Comparison of ENCODE assay signal across 8 mouse cellular contexts in genomic region chr13:38346096-38346915, GRCm38 (mm10). TPM values are rescaled to one million over a fixed set of nuclear protein-coding genes. Genes with fewer than 3 reads are reported as not detected.
DNase-seq lines count a peak whose midpoint lies in the region; ATAC-seq and TF ChIP-seq lines count a peak whose summit lies in the region.

No protein-coding gene starts in this region.

- peak overlapping the region; percentile 77 for H3K4me3 ChIP-seq in heart, adult 2 months
- peak overlapping the region; percentile 79 for H3K4me3 ChIP-seq in brown adipose tissue, adult 24 weeks (ENCODE audit: insufficient read depth, low read depth, low read length)
- H3K4me3 ChIP-seq in heart, embryonic 12.5 days, result peak overlapping the region; percentile 60
- H3K4me3 ChIP-seq in neural tube, embryonic 12.5 days, result peak overlapping the region; percentile 39
- no peak overlapping the region for H3K4me3 ChIP-seq in thymus, adult 2 months (ENCODE audit: control insufficient read depth, insufficient read depth, low read length)

- H3K9me3 ChIP-seq in heart, embryonic 12.5 days (replicated peaks), result no peaks in the 10 kb centered on the region
- no peaks in the 10 kb centered on the region for H3K9me3 ChIP-seq in neural tube, embryonic 12.5 days

- peak overlapping the region; percentile 74 for H3K27ac ChIP-seq in heart, adult 2 months
- H3K27ac ChIP-seq in brown adipose tissue, adult 24 weeks (replicated peaks; ENCODE audit: low read depth, low read length), result peak overlapping the region; percentile 43; the same call in 1 of the 2 replicates
- no peak overlapping the region for H3K27ac ChIP-seq in heart, embryonic 12.5 days (ENCODE audit: poor library complexity, severe bottlenecking)
- H3K27ac ChIP-seq in neural tube, embryonic 12.5 days, result no peak overlapping the region
- no peak overlapping the region for H3K27ac ChIP-seq in thymus, adult 2 months (ENCODE audit: control insufficient read depth, insufficient read depth, low read length)

- peak overlapping the region; percentile 76 for H3K9ac ChIP-seq in heart, adult 2 months (ENCODE audit: low read depth, low read length)
- peak overlapping the region; percentile 62 for H3K9ac ChIP-seq in heart, embryonic 12.5 days
- H3K9ac ChIP-seq in neural tube, embryonic 12.5 days, result peak overlapping the region; percentile 47; the same call in 1 of the 2 replicates

- peaks cover 2% of the 10 kb centered on the region for H3K36me3 ChIP-seq in heart, adult 2 months (ENCODE audit: control insufficient read depth, insufficient read depth, low read length)
- no peaks in the 10 kb centered on the region for H3K36me3 ChIP-seq in heart, embryonic 12.5 days
- H3K36me3 ChIP-seq in neural tube, embryonic 12.5 days, result no peaks in the 10 kb centered on the region
- no peaks in the 10 kb centered on the region for H3K36me3 ChIP-seq in thymus, adult 2 months (ENCODE audit: control insufficient read depth, insufficient read depth, low read length)

- no peak for TF ChIP-seq EP300 in heart, adult 2 months (IDR thresholded peaks at IDR 0.05; ENCODE audit: insufficient read depth, low read depth, low read length)

- under 1% methylated on average over 62 of the region's 63 CpGs for WGBS in heart, adult 2 months
- under 1% methylated on average over 63 of the region's 63 CpGs for WGBS in heart, embryonic 12.5 days
- under 1% methylated on average over 61 of the region's 63 CpGs for WGBS in neural tube, embryonic 12.5 days
- WGBS in thymus, adult 2 months, result 6% methylated on average over 63 of the region's 63 CpGs

- no peaks in the 10 kb centered on the region; the same call in 1 of the 2 replicates for H3K79me2 ChIP-seq in heart, adult 2 months (replicated peaks; ENCODE audit: control insufficient read depth, insufficient read depth, low read length)

- peak overlapping the region; percentile 88 for H3K4me2 ChIP-seq in heart, embryonic 12.5 days
- peak overlapping the region; percentile 82 for H3K4me2 ChIP-seq in neural tube, embryonic 12.5 days (replicated peaks)

- H3K27me3 ChIP-seq in heart, adult 2 months (ENCODE audit: control insufficient read depth, insufficient read depth, low read length), result peaks cover 6% of the 10 kb centered on the region
- H3K27me3 ChIP-seq in heart, embryonic 12.5 days (replicated peaks), result peaks cover 34% of the 10 kb centered on the region
- peaks cover 47% of the 10 kb centered on the region for H3K27me3 ChIP-seq in neural tube, embryonic 12.5 days (replicated peaks)
- peaks cover 8% of the 10 kb centered on the region; the same call in 1 of the 2 replicates for H3K27me3 ChIP-seq in thymus, adult 2 months (ENCODE audit: control insufficient read depth, insufficient read depth, low read length)

- intact Hi-C loops in heart, adult 2 months (cut with DNase I), result loop anchor here (1.0 to 5.0 kb wide), 2 partner anchors 92 to 181 kb away; partner anchors contain the start of gene Txndc5

- no peak for ATAC-seq in heart, embryonic 12.5 days (ENCODE audit: insufficient number of reproducible peaks, low FRiP score)
- peak; percentile 18; the same call in 1 of the 2 replicates for ATAC-seq in neural tube, embryonic 12.5 days (ENCODE audit: low FRiP score, low read depth)
- no peak for ATAC-seq in megakaryocyte progenitor cell, adult 5-6 weeks (replicated peaks; ENCODE audit: poor library complexity)

- DNase-seq in heart, adult 2 months, result peak; percentile 40 to 68
- no peak for DNase-seq in heart, postnatal 4 days
- DNase-seq in kidney, postnatal 25 days, result peak; percentile 31 to 52
- DNase-seq in thymus, adult 2 months, result no peak

- TF ChIP-seq POLR2A in heart, adult 2 months (IDR thresholded peaks at IDR 0.05; ENCODE audit: insufficient read depth, low read depth, low read length), result no peak
- TF ChIP-seq POLR2A in thymus, adult 2 months (IDR thresholded peaks at IDR 0.05; ENCODE audit: control insufficient read depth, extremely low read depth, insufficient read depth, low read length, poor library complexity), result no peak

- H3K4me1 ChIP-seq in heart, adult 2 months (ENCODE audit: control insufficient read depth, insufficient read depth, low read length), result peaks cover 6% of the 10 kb centered on the region
- H3K4me1 ChIP-seq in brown adipose tissue, adult 24 weeks (ENCODE audit: control insufficient read depth, insufficient read depth, insufficient read length, low read length), result peaks cover 5% of the 10 kb centered on the region; the same call in 1 of the 2 replicates
- peaks cover 25% of the 10 kb centered on the region for H3K4me1 ChIP-seq in heart, embryonic 12.5 days (replicated peaks)
- H3K4me1 ChIP-seq in neural tube, embryonic 12.5 days, result peaks cover 27% of the 10 kb centered on the region
- no peaks in the 10 kb centered on the region for H3K4me1 ChIP-seq in thymus, adult 2 months (replicated peaks; ENCODE audit: control insufficient read depth, insufficient read depth, low read length)

- TF ChIP-seq CTCF in heart, adult 2 months (IDR thresholded peaks at IDR 0.05), result no peak
- TF ChIP-seq CTCF in thymus, adult 2 months (IDR thresholded peaks at IDR 0.05; ENCODE audit: borderline replicate concordance, control insufficient read depth, extremely low read depth, insufficient read depth, low read length, poor library complexity), result no peak

RNA-seq across cellular contexts. Expression of gene Bmp6, which starts 1.4 kb away (rescaled TPM):
- total RNA-seq in heart, adult 2 months (2021), result 10 to 100 TPM; 23.0 to 28.8 TPM
- polyA plus RNA-seq in heart, adult 2 months (2012; rRNA removed), result 19.3 and 30.3 TPM in 2 replicates
- 10 to 100 TPM; 20.7 TPM for total RNA-seq in heart, postnatal 4 days (2021)
- polyA plus RNA-seq in brown adipose tissue, adult 24 weeks (2012; ENCODE audit: insufficient read depth, insufficient read length, missing spikeins), result 6.3 and 8.2 TPM in 2 replicates
- 4.6 and 4.7 TPM in 2 replicates for polyA plus RNA-seq in heart, embryonic 12.5 days (2016; fragmentation: Nextera tagmentation; extraction: Ambion mirVana)
- polyA plus RNA-seq in neural tube, embryonic 12.5 days (2016; fragmentation: Nextera tagmentation; extraction: Ambion mirVana), result 2.1 and 2.6 TPM in 2 replicates
- 2.9 and 4.1 TPM in 2 replicates for polyA plus RNA-seq in thymus, adult 2 months (2012; rRNA removed)
- total RNA-seq in megakaryocyte progenitor cell, adult 5-6 weeks (2015), result not detected in 2 replicates
- total RNA-seq in megakaryocyte progenitor cell, adult 5-6 weeks (2017), result not detected in 2 replicates

Comparison
In these comparisons a context has a peak if more than half of its experiments do, and no peak if none do; other contexts are left out.
1. DNase-seq: peak in heart, adult 2 months (2 of 2) and kidney, postnatal 25 days (2 of 2); none in heart, postnatal 4 days (single experiment) and thymus, adult 2 months (single experiment).
2. H3K27ac ChIP-seq: peak in heart, adult 2 months (single experiment) and brown adipose tissue, adult 24 weeks (single experiment); none in heart, embryonic 12.5 days (single experiment), neural tube, embryonic 12.5 days (single experiment) and thymus, adult 2 months (single experiment).
3. Peak in every context shown above with its lines, with median percentiles within 50 percentile points of each other: H3K9ac ChIP-seq.